Mouse (Mus musculus) mouse trophoblast stem cell (cell line): ENCODE data around the gene Gm17657.

Experiments
- in situ Hi-C, 2 experiments: fragments of 300-500 bp; cut with MseI, MboI; formaldehyde crosslinking; loops; 2 replicates in 1 of 2; 3 replicates in 1 of 2; pipeline ENCODE4 v1.15.1; 2025

The Gm17657 gene

GRCm38 (mm10) chr17:29549543-29550428 lies at the start of gene Gm17657, which contains the start of gene Tbc1d22b:
Gene Gm17657 (minus strand): TSS chr17:29549638.
Gene Tbc1d22b (plus strand): TSS chr17:29549785.
- in situ Hi-C loops: no loop called here

- in situ Hi-C loops: no loop called here
Measured at GRCm38 (mm10) chr17:29599051-29599450, 49.6 kb upstream of the Gm17657 start.

- in situ Hi-C loops: no loop called here
Measured at GRCm38 (mm10) chr17:29596771-29597132, 47.3 kb upstream of the Gm17657 start.

- in situ Hi-C loops: no loop called here
Measured at GRCm38 (mm10) chr17:29595891-29596770, 46.7 kb upstream of the Gm17657 start.

- in situ Hi-C loops: no loop called here
Measured at GRCm38 (mm10) chr17:29589221-29589898, 39.9 kb upstream of the Gm17657 start.

- in situ Hi-C loops: no loop called here
Measured at GRCm38 (mm10) chr17:29586921-29587320, 37.5 kb upstream of the Gm17657 start.

GRCm38 (mm10) chr17:29585446-29585845 lies 36.0 kb upstream of the Gm17657 start:
- in situ Hi-C loops: no loop called here

- in situ Hi-C loops: no loop called here
Measured at GRCm38 (mm10) chr17:29584737-29585136, 35.3 kb upstream of the Gm17657 start.

- in situ Hi-C loops: no loop called here
Measured at GRCm38 (mm10) chr17:29584306-29584705, 34.9 kb upstream of the Gm17657 start.

GRCm38 (mm10) chr17:29583569-29583968 lies 34.1 kb upstream of the Gm17657 start:
- in situ Hi-C loops: no loop called here

GRCm38 (mm10) chr17:29579579-29580126 lies 30.2 kb upstream of the Gm17657 start:
- in situ Hi-C loops: no loop called here

- in situ Hi-C loops: no loop called here
Measured at GRCm38 (mm10) chr17:29569831-29570230, 20.4 kb upstream of the Gm17657 start.

- in situ Hi-C loops: no loop called here
Measured at GRCm38 (mm10) chr17:29568435-29568834, 19.0 kb upstream of the Gm17657 start.

GRCm38 (mm10) chr17:29565521-29565920 lies 16.1 kb upstream of the Gm17657 start:
- in situ Hi-C loops: no loop called here

- in situ Hi-C loops: no loop called here
Measured at GRCm38 (mm10) chr17:29558476-29558875, 9.0 kb upstream of the Gm17657 start.

- in situ Hi-C loops: no loop called here
Measured at GRCm38 (mm10) chr17:29556893-29557292, 7.5 kb upstream of the Gm17657 start.

GRCm38 (mm10) chr17:29556456-29556855 lies 7.0 kb upstream of the Gm17657 start:
- in situ Hi-C loops: no loop called here

- in situ Hi-C loops: no loop called here
Measured at GRCm38 (mm10) chr17:29554176-29554575, 4.7 kb upstream of the Gm17657 start.

GRCm38 (mm10) chr17:29552162-29552732 lies 2.8 kb upstream of the Gm17657 start, which contains the start of gene Tmem217:
Gene Tmem217 (minus strand): TSS chr17:29552385.
- in situ Hi-C loops: no loop called here

- in situ Hi-C loops: no loop called here
Measured at GRCm38 (mm10) chr17:29551019-29551418, 1.6 kb upstream of the Gm17657 start.

- in situ Hi-C loops: no loop called here
Measured at GRCm38 (mm10) chr17:29548994-29549393, 444 bp downstream of the Gm17657 start.
